Mouse (Mus musculus) hindlimb bud, embryonic 11.5 days (tissue): ENCODE results near the gene Slc24a3.

ENCODE experiments used
- DNase-seq: peaks from one replicate; pipeline ENCODE4 v3.0.0-alpha.2; 2012; ENCODE audit warnings: low read depth, low spot score; ENCODE audit errors: extremely low spot score

The Slc24a3 gene

DNA sequence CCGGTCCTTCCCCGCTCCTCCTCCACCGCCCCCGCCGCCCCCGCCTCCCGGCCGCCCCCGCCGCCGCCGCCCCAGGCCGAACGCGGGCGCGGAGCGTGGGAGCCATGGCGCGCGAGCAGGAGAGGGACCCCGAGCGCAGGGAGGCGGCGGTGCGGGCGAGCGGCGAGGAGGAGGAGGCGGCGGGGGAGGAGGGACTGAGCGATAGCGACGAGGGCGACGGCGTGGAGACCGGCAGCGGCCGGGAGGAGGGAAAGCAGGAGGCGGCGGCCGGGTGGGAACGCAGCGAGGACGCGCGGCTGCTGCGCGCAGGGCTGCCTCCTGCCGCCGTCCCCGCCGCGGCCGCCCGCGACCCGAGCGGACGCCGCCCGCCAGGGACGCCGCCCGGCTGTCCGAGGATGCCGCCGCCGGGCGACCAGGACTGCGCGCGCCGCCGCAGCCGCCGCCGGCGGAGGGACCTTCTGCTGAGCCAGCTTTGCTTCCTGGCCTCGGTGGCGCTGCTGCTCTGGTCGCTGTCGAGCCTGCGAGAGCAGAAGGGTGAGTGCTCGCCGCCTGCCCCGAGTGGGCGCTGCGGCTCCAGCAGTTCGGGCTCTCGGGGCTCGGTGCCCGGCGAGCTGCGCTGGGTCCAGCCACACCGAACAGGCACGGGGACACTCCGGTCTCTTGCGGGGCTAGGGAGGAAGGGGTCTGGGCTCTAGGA lies at the start of gene Slc24a3:
Slc24a3 (plus strand) TSS at position 91 of the 697 bp plus-strand sequence.
- no peak for DNase-seq

DNA sequence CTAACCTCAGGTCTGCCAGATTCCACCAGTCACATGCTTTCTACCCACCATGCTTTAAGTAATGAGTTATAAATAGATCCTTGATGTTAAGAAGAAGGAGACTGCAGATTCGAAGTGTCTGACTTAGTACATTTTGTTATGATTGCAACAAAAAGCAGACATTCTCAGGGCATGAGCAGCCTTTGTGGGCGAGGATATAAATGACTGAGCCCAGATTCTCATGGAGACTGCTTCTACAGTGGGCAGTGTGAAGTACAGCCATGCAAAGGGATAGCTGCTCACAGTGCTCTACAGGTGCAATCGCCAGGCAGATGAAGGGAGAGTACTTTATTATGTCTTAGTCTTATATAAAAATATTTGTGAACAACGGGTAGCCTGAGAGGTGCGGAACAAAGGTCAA lies 49.8 kb upstream of the Slc24a3 start:
- DNase-seq, result no peak

DNA sequence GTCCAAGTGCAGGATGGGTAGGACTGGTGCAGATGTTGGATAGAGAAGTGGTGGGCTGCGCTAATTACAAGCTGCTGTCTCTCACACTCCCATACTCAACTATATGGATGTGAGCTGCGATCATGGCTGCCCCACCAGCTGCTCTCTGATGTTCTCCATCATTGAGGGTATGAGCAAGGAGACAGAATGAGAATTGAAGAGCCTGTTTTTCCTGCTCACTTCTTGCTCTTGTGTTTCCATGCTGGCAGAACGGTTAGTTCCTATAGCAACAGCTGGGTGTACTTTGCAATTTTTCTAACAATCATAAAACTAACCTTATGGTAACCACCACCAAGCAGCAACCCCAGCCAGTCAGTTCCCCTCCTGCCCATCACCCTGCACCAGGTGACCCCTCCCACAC lies 39.8 kb upstream of the Slc24a3 start:
- no peak for DNase-seq

DNA sequence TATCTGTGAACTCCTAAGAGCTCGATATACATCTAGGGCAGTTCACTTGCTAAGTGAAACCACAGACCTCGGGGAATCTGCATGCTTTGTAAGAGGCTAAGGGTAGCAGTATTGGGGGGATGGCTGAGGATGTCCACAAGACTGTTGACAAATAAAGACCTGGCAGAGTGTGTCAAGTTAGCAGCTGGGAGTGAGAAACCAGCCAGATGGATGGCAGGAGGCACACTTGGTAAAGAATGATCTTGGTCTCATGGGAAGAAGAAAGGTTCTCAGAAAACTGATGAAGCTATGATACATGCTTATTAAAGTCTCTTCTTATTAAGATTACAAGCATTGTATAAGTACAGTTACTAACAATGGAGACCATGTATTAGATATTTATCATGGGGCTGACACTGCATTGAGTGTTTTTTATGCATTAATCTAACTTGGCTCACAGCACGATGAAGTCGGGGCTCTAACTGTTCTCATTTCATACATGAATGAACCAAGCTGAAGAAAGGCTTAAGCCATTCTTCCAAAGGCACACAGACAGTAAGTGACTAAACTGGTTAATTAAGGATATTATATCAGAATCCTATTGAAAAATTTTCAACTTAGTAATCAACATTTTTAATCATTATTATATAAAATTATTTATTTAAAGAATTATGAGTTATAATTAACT lies 30.8 kb upstream of the Slc24a3 start:
- DNase-seq, result no peak

DNA sequence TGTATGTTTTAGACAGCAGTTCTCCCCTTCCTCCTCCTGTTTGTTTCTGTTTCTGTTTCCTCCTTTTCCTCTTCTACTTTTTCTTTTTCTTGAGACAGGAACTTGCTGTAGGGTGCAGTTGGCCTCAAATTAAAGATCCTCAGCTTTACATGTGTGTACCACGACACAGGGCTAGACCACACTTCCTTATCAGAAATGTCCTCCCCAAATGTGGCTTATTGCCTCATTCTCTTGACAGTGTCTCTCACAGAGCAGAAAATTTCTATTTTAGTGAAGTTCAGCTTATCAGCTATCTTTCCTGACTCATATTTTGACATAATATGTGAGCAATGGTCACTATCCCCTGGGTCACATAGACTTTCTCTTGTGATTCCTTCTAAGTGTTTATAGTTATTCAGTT lies 17.1 kb upstream of the Slc24a3 start:
- DNase-seq, result no peak

DNA sequence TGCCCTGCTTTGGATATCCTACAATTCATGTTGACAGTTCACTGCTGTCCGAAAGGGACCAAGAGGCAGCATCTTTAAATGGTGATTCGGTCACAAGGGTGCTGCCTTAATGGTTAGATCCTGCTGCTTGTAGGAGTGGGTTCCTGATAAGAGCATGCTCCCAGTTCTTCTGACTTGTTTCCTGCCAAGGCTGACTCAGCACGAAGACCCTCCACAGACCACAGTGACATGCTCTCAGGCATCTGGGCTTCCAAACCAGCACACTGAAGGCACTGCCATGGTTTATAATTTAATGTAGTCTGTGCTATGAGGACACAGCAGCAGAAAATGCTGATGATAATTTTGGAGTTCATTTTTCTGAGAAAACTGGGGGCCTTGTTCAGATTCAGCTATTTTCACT lies 16.7 kb upstream of the Slc24a3 start:
- no peak for DNase-seq

DNA sequence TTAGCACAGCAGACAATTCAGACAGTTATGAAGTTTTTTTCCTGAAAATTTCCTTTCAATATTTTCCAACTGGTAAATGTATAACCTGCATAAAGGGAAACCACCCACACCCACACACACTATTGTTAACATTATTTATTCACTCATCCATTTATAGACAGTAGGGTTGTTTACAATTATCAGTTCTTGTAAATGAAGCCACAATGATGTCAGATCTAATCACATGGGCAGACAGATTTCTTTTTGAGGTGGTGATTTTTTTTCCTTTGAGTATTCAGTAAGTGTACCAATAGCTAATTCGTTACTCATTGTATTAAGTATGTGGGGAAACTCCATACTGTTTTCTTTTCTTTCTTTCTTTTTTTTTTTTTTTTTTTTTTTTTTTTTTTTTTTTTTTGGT lies 15.3 kb upstream of the Slc24a3 start:
- DNase-seq, result no peak

DNA sequence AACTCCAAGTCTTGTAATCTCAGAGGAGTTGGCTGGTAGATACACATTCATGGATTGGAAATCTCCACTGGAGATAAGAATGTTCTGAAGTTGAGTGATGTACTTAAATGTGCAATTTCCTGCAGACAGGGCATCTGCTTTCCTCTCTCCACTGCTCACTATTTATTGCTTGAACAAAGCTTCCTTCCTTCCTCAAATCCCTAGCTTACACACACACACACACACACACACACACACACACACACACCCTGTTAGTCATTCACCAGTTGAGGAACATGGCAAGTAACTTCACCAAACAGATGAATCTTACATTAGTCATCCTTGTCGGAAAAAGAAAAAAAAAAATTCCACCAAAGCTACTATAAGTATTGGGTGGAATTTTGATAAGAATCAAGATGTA lies 8.6 kb upstream of the Slc24a3 start:
- DNase-seq, result no peak

DNA sequence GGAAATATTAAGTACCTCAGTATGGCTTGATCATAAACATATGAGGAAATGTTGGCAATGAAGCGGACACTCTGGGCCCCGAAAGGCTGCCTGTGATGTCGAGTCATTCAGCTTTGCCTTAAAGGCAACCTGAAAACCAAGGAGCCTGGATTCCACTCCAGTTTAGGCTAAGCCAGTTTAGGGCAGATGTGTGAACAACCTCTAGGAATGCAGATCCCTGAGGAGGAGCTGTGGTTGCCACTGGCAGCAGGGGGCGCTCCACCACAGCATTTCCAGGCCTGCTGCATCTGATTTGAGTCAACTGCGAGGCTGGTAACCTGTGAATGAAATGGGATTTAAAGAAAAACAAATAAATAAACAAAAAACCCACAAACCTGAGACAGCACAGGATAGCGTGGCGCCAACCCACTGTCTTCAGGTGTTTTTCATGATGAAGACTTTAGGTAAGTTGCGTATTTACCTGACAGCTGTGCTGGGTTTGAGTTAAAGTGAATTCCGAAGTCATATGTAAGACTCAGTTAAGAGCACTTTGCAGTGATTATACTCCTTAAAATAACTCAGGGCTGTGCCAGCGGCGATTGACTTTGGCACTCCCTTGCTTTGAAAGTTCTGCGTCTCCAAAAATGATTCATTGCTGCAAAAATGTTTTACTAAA lies 6.4 kb upstream of the Slc24a3 start:
- DNase-seq, result peak; percentile 53

DNA sequence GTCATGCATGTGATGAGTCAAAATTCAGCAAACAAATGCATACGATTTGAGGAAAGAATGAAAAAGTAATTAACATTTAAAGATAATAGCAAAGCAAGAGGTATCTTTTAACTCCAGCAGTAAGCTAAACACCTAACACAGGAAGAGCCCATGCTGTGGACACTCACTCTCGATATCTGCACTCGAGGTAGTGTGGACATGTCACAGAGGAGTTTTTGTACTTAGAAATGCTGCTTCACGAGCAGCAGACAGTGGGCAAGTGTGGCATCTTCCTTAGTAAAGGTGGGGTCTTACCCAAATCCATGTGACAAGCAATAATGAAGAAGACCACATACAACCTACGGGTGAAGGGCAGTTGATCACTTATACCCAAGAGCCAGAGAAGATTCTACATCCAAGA lies 3.5 kb upstream of the Slc24a3 start:
- no peak for DNase-seq

DNA sequence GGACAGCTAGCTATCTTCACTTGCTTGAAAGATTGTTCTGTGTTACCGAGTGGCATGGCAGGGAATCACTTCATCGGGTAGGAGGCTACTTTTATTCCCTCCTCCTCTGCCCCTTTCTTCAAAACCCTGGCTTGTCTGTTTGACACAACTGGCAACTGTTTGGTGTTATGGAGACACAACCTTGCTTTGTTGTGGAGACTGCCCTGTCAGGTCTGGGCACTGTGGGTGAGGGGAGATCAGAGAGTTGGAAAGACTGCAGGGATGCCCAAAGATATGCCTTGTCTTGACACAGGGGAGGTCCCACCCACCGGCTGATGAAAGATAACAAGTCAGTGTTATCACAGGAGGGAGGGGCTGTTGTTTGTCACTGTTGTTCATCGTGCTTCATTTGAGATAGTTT lies 3.0 kb upstream of the Slc24a3 start:
- DNase-seq, result no peak

DNA sequence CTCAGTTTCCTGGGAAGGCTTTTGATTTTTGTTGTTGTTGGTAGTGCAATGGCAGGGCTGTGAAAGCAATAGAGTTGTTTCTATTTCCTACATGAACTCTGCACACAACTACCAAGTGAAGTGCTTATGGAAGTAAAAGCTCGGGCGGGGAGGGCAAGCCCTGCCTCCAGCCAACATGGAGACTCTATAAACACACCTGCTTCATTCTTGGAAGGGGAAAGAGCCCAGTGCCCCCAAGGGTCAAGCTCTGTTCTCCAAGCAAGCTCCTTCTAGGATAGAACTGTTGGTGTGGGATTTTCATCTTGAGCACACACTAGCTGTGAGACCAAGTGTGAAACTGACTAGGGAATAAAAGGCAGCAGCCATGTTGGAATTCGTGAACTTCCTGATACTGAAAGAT lies 2.5 kb upstream of the Slc24a3 start:
- no peak for DNase-seq

DNA sequence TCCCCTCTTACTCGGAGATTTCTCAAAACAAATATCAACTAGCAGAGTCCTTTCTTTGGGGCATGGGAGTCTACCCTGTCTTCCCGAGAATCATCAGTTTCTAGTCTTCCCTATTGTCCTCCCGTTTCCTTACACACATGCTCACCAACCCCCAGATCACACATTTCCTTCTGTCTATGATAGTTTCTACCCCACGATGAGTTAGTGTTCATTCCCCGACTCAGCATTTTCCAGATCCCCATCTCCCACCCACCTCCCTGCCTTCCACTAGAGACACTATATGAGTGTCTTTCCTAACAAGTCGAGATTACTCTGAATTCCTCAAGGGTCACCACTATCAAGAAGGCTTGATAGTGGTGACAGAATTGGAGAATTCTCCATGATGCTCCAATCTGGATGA lies 1.7 kb upstream of the Slc24a3 start:
- no peak for DNase-seq

DNA sequence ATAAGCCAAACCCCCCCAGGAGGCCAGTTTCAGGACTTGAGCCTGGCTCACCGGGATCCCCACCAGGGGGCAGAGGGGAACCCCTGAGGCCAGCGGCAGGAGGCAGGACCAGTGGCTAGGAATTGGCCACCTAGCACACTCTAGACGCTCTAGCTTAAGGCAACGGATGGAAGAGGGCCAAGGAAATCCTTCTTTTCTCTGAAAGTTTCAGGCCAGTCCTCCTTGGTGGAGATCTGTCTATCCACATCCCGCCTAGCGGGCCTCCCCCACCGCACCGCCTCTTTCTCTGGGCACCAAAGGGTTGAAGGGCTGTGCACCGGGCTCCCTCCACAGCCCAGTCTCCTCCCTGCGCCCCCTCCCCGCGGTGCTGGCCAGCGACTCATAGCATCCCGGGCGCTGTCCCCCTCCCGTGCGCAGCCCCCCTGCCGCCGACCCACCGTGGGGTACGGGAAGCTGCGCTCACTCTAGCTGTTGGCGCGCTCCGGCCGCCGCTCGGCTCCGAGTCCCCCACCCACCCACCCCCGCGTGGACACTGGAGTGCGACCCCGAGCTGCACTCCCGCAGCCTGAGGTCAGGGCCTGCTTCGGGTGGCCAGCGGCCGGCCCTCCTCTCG lies 397 bp upstream of the Slc24a3 start:
- DNase-seq, result no peak

DNA sequence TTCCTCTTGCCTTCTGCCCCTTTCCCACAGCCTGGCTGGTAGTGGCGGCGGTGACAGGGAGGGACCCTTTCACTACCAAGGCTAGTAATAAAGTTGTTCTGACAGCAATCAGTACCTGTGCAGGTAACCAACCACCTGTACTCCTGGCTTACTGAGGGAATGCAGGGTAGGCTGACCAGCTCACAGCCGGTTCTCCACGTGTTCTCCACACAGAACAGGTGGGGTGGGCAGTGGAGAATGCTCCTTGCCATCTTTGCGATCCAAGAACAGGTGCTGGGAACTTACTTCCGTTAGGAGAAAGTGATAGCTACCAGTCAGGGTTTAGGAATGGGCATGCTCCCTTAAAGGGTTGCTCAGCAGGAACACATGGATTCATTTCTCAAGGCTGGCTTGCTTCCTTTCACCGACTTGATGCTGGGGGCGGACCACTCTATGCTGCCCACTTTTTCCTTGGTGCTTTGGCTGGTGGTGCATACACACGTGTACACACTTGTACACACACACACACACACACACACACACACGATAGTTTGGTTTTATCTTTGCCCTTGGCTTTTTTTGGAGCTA lies 934 bp downstream of the Slc24a3 start:
- DNase-seq, result no peak

DNA sequence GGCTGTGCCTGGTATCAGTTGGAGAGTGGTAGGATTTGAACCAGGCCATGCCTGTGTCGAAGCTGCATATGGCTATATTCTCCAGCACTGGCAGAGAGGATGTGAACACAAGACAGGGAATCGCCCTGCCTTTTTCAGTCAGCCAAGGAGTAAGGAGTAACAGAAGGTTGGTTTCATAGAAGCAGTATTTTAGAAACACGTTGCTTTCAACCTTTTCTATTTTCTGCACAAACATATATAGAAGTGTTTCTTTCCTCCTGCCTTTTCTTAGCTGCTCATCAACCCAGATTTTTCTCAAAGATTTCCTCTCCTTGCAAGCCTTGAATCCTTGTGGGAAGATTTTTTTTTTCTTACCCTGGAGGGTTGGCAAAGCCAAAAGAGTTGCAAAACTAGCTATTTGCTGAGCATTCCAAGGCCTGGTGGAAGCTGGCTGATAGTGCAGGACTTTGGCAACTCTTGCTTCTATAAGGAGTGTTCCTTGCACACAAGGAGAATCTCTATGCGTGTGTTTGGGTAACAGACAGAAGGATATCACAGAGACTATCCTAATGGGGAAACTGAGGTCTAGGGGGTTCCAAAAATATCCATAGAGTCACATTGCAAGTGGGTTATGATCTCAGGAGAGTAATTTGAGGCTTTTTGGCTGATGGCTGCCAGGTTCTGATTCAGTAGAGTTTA lies 5.6 kb downstream of the Slc24a3 start:
- no peak for DNase-seq

DNA sequence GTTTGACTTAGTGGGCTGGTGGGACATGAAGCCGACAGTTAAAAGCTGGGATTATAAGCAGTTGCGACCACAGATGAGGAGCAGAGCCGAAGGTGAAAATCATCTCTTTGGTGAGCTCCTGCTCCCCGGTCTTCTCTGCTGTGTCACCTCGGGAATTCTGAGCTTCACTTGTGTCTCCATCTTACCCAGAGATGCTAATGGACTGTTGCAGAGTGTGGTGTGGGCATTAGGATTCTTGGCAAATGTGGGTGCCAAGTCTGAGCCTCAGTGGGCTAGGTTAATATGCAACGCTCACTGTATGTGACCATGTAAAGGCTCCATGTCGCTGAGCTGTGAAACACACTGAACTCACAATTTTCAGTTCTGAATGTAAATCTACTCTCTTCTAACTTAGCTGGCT lies 7.5 kb downstream of the Slc24a3 start:
- no peak for DNase-seq

DNA sequence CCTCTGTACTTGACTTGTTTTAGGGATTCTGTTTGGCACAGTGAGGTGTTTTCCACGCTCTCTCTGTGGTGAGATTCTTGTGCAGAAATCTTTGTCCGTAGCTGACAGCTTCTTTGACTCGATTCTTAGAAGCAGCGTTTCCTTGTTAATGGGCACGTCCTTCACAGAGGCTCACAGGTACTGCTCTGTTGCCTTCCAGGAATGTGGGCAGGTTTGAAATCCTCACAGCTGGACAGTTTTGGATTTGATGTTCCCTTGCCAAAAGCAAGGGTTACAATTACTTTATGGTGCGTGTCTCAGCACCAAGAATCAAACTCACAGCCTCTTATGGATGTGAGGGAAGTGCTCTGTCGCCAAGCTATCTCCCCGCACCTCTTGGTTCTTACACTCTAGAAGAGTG lies 14.9 kb downstream of the Slc24a3 start:
- no peak for DNase-seq

DNA sequence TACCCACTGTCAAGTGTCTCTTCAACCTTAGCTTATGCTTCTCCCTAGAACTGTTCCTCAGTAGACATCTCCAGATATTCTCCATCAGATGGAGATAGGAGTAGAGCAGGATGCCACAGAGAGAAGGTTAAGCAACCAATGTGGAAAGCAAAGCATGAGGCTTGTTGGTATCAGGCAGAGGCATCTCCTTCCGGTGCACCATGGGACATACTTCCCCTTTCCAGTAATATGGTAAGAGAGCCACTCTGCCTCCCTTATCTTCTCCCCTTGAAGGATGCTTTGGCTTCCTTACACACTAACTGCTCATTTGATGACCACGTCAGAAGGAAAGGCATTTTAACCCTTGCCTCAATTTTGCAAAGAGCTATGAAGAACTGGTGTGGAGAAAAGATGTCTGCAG lies 21.3 kb downstream of the Slc24a3 start:
- DNase-seq, result no peak

DNA sequence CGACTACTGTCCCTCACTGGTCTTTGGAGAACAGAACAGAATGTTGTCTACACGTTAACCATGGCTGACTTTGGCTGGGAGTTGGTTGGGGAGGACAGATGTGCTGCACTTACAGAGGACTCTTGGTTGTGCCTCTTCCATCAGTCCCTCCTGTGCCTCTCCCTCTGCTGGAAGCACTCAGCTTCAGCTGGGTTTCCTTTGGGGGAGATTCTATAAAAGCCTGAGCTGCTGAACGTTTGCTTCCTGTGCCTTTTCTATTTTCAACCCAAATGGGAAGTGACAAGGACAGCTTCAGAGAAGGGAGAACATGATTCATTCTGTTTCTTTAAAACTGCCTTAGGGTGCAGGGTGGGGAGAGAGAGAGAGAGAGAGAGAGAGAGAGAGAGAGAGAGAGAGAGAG lies 28.5 kb downstream of the Slc24a3 start:
- DNase-seq, result no peak

DNA sequence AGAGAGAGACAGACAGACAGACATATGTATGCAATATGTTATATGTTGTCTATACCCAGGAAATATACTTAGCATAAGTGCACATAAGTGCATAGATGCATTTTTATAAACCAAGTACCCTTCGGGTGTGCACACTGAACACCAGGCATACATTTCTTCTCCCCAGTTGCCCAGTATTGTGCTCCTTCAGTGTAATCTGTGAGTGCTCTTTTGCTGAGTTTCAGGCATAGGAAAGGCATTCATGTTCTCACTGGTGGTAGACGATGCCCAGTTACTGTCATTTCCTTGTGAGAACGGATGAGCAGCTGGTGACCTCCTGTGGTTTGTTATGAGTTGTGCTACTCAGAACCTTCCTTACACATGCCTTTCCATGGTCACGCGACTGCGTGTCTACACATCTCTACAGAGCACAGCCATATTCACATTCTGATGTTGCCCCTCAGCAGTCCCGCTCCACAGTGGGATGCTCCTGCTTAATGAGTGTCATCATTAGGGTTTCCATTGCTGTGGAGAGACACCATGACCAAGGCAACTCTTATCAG lies 29.0 kb downstream of the Slc24a3 start:
- no peak for DNase-seq
